Mouse (Mus musculus) hindbrain, embryonic 12.5 days (tissue): ENCODE measurements around the gene Gm4869. TPM values are rescaled to one million over a fixed set of nuclear protein-coding genes. Genes with fewer than 3 reads are reported as not detected.
"Not testable (repeated sequence)": the region's sequence is repeated elsewhere in the genome, so short reads cannot be mapped to it uniquely, and the experiment has no call there.

Experiments
- ATAC-seq: fragments of 200-750 bp; cut with Nextera tagmentation; 2 replicates; pipeline ENCODE4 v1.8.0; 2017; ENCODE audit warnings: moderate TSS enrichment; ENCODE audit not compliant: low FRiP score
- H3K27ac ChIP-seq: fragments of 300-500 bp; sonication (generic); 2 replicates; pipeline ENCODE4 v1.5.1; 2016; ENCODE audit warnings: mild to moderate bottlenecking
- H3K27me3 ChIP-seq: fragments of 300-500 bp; sonication (generic); 2 replicates; pipeline ENCODE4 v1.6.1; 2016; ENCODE audit warnings: mild to moderate bottlenecking
- H3K36me3 ChIP-seq: fragments of 300-500 bp; sonication (generic); 2 replicates; pipeline ENCODE4 v1.6.1; 2016; ENCODE audit warnings: mild to moderate bottlenecking
- H3K4me1 ChIP-seq: fragments of 300-500 bp; sonication (generic); 2 replicates; pipeline ENCODE4 v1.6.1; 2016
- H3K4me2 ChIP-seq: fragments of 300-500 bp; sonication (generic); replicated peaks from 2 replicates; pipeline ENCODE4 v1.6.1; 2016; ENCODE audit warnings: mild to moderate bottlenecking
- H3K4me3 ChIP-seq: fragments of 300-500 bp; sonication (generic); 2 replicates; pipeline ENCODE4 v1.5.1; 2016; ENCODE audit warnings: mild to moderate bottlenecking
- H3K9ac ChIP-seq: fragments of 300-500 bp; sonication (generic); 2 replicates; pipeline ENCODE4 v1.6.1; 2016; ENCODE audit warnings: mild to moderate bottlenecking, moderate library complexity
- H3K9me3 ChIP-seq: fragments of 300-500 bp; sonication (generic); replicated peaks from 2 replicates; pipeline ENCODE4 v1.6.1; 2016; ENCODE audit warnings: mild to moderate bottlenecking
- WGBS: fragments of 180-500 bp; shearing (Covaris S2); methylation state at CpG from one replicate; pipeline ENCODE4 v1.1.7; 2016; 5-methylcytosine and 5-hydroxymethylcytosine counted together
- polyA plus RNA-seq: library from polyadenylated mRNA; unstranded; fragments of >200 nt; fragmentation: Nextera tagmentation; extraction: Ambion mirVana; gene quantifications from 2 replicates; pipeline ENCODE4 v1.2.1, GENCODE M21; 2016

Gene Gm4869
- polyA plus RNA-seq, 1 experiment from 2014 or later, result not detected

- ATAC-seq, result no peak
- Histone ChIP-seq H3K4me3 (no peak overlapping the region), H3K9ac (no peak overlapping the region), H3K27me3 (peaks cover 10% of the 10 kb centered on the region; the same call in 1 of the 2 replicates), H3K4me1 (no peaks in the 10 kb centered on the region), H3K4me2 (no peak overlapping the region), H3K27ac (no peak overlapping the region), H3K36me3 (no peaks in the 10 kb centered on the region), H3K9me3 (no peaks in the 10 kb centered on the region)
- WGBS, result 54% methylated on average over 6 of the region's 6 CpGs
Measured at GRCm38 (mm10) chr5:140491142-140491541, 45.7 kb downstream of the Gm4869 start.

DNA sequence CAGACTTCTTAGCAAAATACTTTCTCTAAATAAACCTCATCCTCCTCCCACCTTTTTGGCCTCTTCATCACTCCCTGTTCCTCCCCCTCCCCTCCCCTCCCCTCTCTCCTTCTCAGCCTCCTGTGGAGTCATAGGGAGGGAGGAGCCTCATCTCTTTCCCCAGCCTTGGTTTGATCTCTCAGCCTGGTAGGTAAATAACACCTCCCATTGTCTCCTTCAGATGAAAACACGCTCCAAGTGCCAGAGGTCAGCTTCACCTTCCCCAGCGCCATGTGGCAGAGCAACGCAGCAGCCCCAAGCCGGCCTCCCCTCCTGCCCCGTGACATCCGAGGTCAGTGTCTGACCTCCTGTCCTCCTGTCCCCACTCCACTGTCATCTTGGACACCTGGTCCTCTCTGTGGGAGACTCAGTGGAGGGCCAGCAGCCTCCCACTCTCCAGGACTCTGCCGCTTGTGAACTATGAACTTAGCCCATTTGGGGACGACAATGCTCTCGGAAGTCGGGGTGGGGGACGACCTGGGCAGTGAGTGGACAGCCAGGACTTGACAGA is 47.3 kb downstream of the Gm4869 start:
- Histone ChIP-seq H3K4me2 (no peak overlapping the region), H3K36me3 (no peaks in the 10 kb centered on the region), H3K27me3 (peaks cover 3% of the 10 kb centered on the region; the same call in 1 of the 2 replicates), H3K4me1 (no peaks in the 10 kb centered on the region), H3K4me3 (no peak overlapping the region), H3K9me3 (no peaks in the 10 kb centered on the region), H3K27ac (no peak overlapping the region), H3K9ac (no peak overlapping the region)
- ATAC-seq, result no peak
- 25% methylated on average over 11 of the region's 11 CpGs for WGBS

- Histone ChIP-seq H3K27ac (no peak overlapping the region), H3K4me3 (no peak overlapping the region), H3K36me3 (no peaks in the 10 kb centered on the region), H3K4me1 (peaks cover 8% of the 10 kb centered on the region), H3K9me3 (no peaks in the 10 kb centered on the region), H3K4me2 (no peak overlapping the region), H3K9ac (no peak overlapping the region), H3K27me3 (no peaks in the 10 kb centered on the region; the same call in 1 of the 2 replicates)
- no peak for ATAC-seq
- WGBS, result 86% methylated on average over 6 of the region's 6 CpGs
Measured at GRCm38 (mm10) chr5:140498176-140498575, 52.7 kb downstream of the Gm4869 start.

DNA sequence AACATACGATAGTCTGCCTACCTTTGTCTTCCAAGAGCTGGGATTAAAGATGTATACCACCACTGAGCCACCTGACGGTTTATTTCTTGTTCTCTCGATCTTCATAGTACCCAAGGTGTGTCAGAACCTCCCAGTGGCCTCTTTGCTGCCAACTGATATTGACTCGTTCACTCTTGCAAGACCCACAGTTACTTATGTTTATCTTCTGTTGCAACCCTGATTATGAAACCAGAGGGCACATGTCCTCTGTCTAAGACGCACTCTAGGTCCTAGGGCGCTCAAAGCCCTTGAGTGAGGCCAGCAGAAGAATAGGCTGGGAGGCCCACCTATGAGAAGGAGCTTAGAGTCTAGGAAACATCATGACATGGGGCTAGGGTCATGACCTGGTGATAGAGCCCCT is 55.3 kb downstream of the Gm4869 start:
- no peak overlapping the region for H3K4me2 ChIP-seq
- no peak for ATAC-seq
- no peak overlapping the region for H3K27ac ChIP-seq
- H3K4me3 ChIP-seq, result no peak overlapping the region
- H3K9me3 ChIP-seq, result no peaks in the 10 kb centered on the region
- no peak overlapping the region for H3K9ac ChIP-seq
- no peaks in the 10 kb centered on the region for H3K36me3 ChIP-seq
- WGBS, result 86% methylated on average over 6 of the region's 6 CpGs
- H3K27me3 ChIP-seq, result peaks cover 5% of the 10 kb centered on the region; the same call in 1 of the 2 replicates
- H3K4me1 ChIP-seq, result peaks cover 16% of the 10 kb centered on the region

GRCm38 (mm10) chr5:140501982-140502836 is 56.8 kb downstream of the Gm4869 start:
- Histone ChIP-seq H3K4me1 (peaks cover 29% of the 10 kb centered on the region), H3K36me3 (no peaks in the 10 kb centered on the region), H3K9ac (peak overlapping the region; percentile 29; the same call in 1 of the 2 replicates), H3K9me3 (no peaks in the 10 kb centered on the region), H3K27me3 (peaks cover 5% of the 10 kb centered on the region; the same call in 1 of the 2 replicates), H3K4me3 (0 out of 2 replicates have a peak overlapping the region, but pooled peaks have one; percentile 11), H3K4me2 (peak overlapping the region; percentile 48), H3K27ac (no peak overlapping the region)
- ATAC-seq, result no peak
- WGBS, result 19% methylated on average over 12 of the region's 14 CpGs

DNA sequence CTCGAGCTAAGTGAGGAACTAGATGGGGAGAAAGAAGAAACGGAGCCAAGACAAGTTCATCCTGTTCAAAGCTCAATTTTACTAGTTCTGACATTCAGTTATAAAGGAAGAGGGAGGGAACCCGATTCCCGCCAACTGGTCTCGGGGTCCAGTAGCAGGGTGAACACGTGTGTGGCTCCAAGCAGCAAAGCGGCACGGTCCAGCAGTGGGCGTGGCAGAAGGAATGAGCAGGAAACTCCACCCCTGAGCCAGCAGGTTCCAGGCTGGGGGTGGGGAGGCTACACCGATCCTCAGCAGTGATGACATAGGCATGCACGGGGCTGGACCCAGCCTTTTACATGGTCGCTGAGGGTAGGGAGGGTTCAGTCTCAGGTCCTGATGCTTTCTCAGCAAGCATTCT is 57.5 kb downstream of the Gm4869 start:
- Histone ChIP-seq H3K4me2 (peak overlapping the region; percentile 48), H3K9ac (peak overlapping the region; percentile 29; the same call in 1 of the 2 replicates), H3K4me1 (peaks cover 35% of the 10 kb centered on the region), H3K4me3 (peak overlapping the region; percentile 11; the same call in 1 of the 2 replicates)
- WGBS, result 1% methylated on average over 12 of the region's 12 CpGs
- not testable (repeated sequence) for ATAC-seq, H3K9me3 ChIP-seq, H3K27ac ChIP-seq, H3K36me3 ChIP-seq, H3K27me3 ChIP-seq

GRCm38 (mm10) chr5:140505208-140505780 is 59.8 kb downstream of the Gm4869 start, which contains the start of gene Chst12:
Gene Chst12 (plus strand): TSS chr5:140505550.
- H3K4me2 ChIP-seq, result peak within 1 kb of the TSS; percentile 77
- H3K27me3 ChIP-seq, result peaks cover 5% of the 10 kb centered on the region; the same call in 1 of the 2 replicates
- H3K4me1 ChIP-seq, result peaks cover 58% of the 10 kb centered on the region
- H3K36me3 ChIP-seq, result no peaks in the 10 kb centered on the region
- H3K27ac ChIP-seq, result peak within 1 kb of the TSS; percentile 44
- H3K9ac ChIP-seq, result peak within 1 kb of the TSS; percentile 70
- H3K9me3 ChIP-seq, result no peaks in the 10 kb centered on the region
- 1% methylated on average over 37 of the region's 38 CpGs for WGBS
- H3K4me3 ChIP-seq, result peak within 1 kb of the TSS; percentile 57
- ATAC-seq, result peak; percentile 93

GRCm38 (mm10) chr5:140506096-140506794 is 60.8 kb downstream of the Gm4869 start:
- peak; percentile 30 for ATAC-seq
- H3K9ac ChIP-seq, result peak overlapping the region; percentile 70
- H3K27me3 ChIP-seq, result peaks cover 5% of the 10 kb centered on the region; the same call in 1 of the 2 replicates
- peaks cover 64% of the 10 kb centered on the region for H3K4me1 ChIP-seq
- WGBS, result 44% methylated on average over 22 of the region's 22 CpGs
- no peaks in the 10 kb centered on the region for H3K9me3 ChIP-seq
- no peaks in the 10 kb centered on the region for H3K36me3 ChIP-seq
- peak overlapping the region; percentile 44 for H3K27ac ChIP-seq
- peak overlapping the region; percentile 77 for H3K4me2 ChIP-seq
- peak overlapping the region; percentile 57 for H3K4me3 ChIP-seq

GRCm38 (mm10) chr5:140507466-140508208 is 62.2 kb downstream of the Gm4869 start:
- peaks cover 60% of the 10 kb centered on the region for H3K4me1 ChIP-seq
- no peaks in the 10 kb centered on the region for H3K9me3 ChIP-seq
- ATAC-seq, result no peak
- H3K27me3 ChIP-seq, result peaks cover 5% of the 10 kb centered on the region; the same call in 1 of the 2 replicates
- H3K27ac ChIP-seq, result no peak overlapping the region
- WGBS, result 83% methylated on average over 14 of the region's 14 CpGs
- H3K9ac ChIP-seq, result peak overlapping the region; percentile 15; the same call in 1 of the 2 replicates
- H3K4me2 ChIP-seq, result no peak overlapping the region
- H3K36me3 ChIP-seq, result no peaks in the 10 kb centered on the region
- H3K4me3 ChIP-seq, result no peak overlapping the region

DNA sequence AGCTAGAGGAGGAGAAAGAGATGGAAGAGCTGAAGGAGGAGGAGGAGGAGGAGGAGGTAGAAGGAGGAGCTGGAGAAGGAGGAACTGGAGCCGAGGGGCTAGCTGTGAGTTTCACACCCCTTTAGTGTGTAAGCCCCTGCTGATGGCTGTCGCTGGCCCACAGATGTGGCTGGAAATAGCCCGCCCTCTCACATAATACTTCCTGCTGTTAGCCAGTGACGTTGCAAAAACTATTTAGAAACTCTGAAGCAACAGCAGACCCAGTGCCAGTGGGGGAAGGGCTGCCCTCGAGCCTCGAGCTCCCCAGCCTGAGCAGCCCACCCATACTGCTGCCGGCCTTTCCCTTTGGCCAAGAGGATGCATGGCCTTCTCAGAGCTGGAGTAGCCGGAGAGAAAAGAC is 63.2 kb downstream of the Gm4869 start:
- Histone ChIP-seq H3K27ac (peak overlapping the region; percentile 48), H3K36me3 (no peaks in the 10 kb centered on the region), H3K27me3 (peaks cover 5% of the 10 kb centered on the region; the same call in 1 of the 2 replicates), H3K4me3 (no peak overlapping the region), H3K4me2 (peak overlapping the region; percentile 15; the same call in 1 of the 2 replicates), H3K9ac (no peak overlapping the region), H3K4me1 (peaks cover 54% of the 10 kb centered on the region), H3K9me3 (no peaks in the 10 kb centered on the region)
- WGBS, result 38% methylated on average over 8 of the region's 8 CpGs
- no peak for ATAC-seq

DNA sequence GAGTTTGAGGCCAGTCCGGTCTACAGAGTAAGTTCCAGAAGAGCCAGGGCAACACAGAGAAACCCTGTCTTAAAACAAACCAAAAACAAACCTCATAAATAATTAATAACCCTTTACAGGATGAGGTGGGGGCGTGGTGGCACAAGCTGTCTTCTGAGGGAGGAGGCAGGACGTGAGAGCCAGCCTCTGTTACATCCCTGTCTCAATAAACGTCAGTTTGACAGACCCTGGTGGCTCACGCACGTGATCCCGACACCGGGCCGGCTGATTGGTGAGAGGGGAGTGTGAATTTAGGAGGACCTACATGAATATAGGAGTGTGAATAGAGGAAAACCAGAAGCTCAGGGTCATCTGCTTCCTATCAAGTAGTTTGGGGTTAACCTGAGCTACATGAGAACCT is 63.8 kb downstream of the Gm4869 start:
- Histone ChIP-seq H3K4me3 (no peak overlapping the region), H3K27ac (0 out of 2 replicates have a peak overlapping the region, but pooled peaks have one; percentile 44), H3K27me3 (peaks cover 2% of the 10 kb centered on the region; the same call in 1 of the 2 replicates), H3K4me1 (peaks cover 54% of the 10 kb centered on the region), H3K9me3 (no peaks in the 10 kb centered on the region), H3K4me2 (no peak overlapping the region), H3K36me3 (no peaks in the 10 kb centered on the region), H3K9ac (no peak overlapping the region)
- no peak for ATAC-seq
- 39% methylated on average over 9 of the region's 9 CpGs for WGBS
